Mouse (Mus musculus): ENCODE results near the gene Pdzd8.

DNA sequence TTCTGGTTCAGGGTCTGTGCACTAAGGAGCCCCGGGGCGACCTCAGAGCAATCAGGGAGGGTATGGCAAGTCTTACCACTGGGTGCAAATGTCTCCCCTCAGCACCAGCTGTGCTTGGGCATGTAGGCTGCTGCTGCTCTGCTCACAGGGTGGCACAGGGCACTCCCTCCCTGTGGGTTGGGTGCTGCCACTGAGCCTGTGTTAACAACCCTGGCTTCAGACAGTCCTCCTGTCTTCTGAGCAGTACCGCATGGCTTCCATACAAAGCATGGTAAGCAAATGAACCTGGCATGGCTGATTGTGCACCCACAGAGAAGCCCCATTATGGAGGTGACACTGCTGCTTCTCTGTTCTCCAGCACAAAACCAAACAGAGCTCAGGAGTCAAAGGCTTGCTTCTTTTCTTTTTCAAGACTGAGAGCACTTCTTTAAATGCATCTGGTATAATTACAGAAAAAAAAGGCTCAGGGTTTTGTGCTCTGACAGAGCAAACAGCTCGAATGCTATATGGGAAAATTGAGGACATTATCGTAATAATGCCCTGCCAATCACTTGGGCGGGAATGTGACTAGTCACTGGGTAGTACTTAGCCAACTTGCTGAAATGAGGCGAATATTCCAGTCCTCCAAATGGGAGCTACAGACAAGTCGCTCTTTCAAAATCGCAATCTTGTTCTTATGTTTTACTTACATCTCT is 80.6 kb downstream of the Pdzd8 start:
- no peak for TF ChIP-seq POLR2A (IDR thresholded peaks at IDR 0.05; ENCODE audit: insufficient read depth, low read length)
- no peak for TF ChIP-seq EP300 (IDR thresholded peaks at IDR 0.05; ENCODE audit: insufficient read depth, low read depth, low read length)
